Mouse (Mus musculus) limb, embryonic 10.5 days (tissue): ENCODE data around the gene Slc30a1. TPM values are rescaled to one million over a fixed set of nuclear protein-coding genes. Genes with fewer than 3 reads are reported as not detected.

Experiments
- DNase-seq: peaks from one replicate; pipeline ENCODE4 v3.0.0-alpha.2; 2017; ENCODE audit warnings: low spot score
- H3K27ac ChIP-seq: fragments of 300-500 bp; sonication (generic); 2 replicates; pipeline ENCODE4 v1.5.1; 2016; ENCODE audit warnings: mild to moderate bottlenecking
- H3K27me3 ChIP-seq: fragments of 300-500 bp; sonication (generic); 2 replicates; pipeline ENCODE4 v1.6.1; 2016; ENCODE audit warnings: low read depth, mild to moderate bottlenecking; ENCODE audit not compliant: poor library complexity, severe bottlenecking
- H3K36me3 ChIP-seq: fragments of 300-500 bp; sonication (generic); 2 replicates; pipeline ENCODE4 v1.6.1; 2016; ENCODE audit warnings: mild to moderate bottlenecking, moderate library complexity
- H3K4me1 ChIP-seq: fragments of 300-500 bp; sonication (generic); 2 replicates; pipeline ENCODE4 v1.6.1; 2016
- H3K4me3 ChIP-seq: fragments of 300-500 bp; sonication (generic); 2 replicates; pipeline ENCODE4 v1.5.1; 2016; ENCODE audit warnings: mild to moderate bottlenecking, moderate library complexity
- H3K9me3 ChIP-seq: fragments of 300-500 bp; sonication (generic); replicated peaks from 2 replicates; pipeline ENCODE4 v1.6.1; 2016; ENCODE audit warnings: mild to moderate bottlenecking
- WGBS: fragments of 180-500 bp; shearing (Covaris S2); methylation state at CpG from one replicate; pipeline ENCODE4 v1.1.7; 2016; 5-methylcytosine and 5-hydroxymethylcytosine counted together
- polyA plus RNA-seq: library from polyadenylated mRNA; unstranded; fragments of >200 nt; fragmentation: Nextera tagmentation; extraction: Ambion mirVana; gene quantifications from 2 replicates; pipeline ENCODE4 v1.2.1, GENCODE M21; 2016

Gene Slc30a1
- polyA plus RNA-seq, 1 experiment from 2014 or later = 1.5 TPM

GRCm38 (mm10) chr1:191952733-191953335, 46.3 kb downstream of the Slc30a1 start:
- no peak for DNase-seq
- no peaks in the 10 kb centered on the region for H3K9me3 ChIP-seq
- WGBS = 93% methylated on average over 11 of the region's 11 CpGs
- H3K36me3 ChIP-seq = no peaks in the 10 kb centered on the region
- H3K27me3 ChIP-seq = no peaks in the 10 kb centered on the region
- no peak overlapping the region for H3K27ac ChIP-seq
- peaks cover 10% of the 10 kb centered on the region; the same call in 1 of the 2 replicates for H3K4me1 ChIP-seq
- H3K4me3 ChIP-seq = no peak overlapping the region

DNA sequence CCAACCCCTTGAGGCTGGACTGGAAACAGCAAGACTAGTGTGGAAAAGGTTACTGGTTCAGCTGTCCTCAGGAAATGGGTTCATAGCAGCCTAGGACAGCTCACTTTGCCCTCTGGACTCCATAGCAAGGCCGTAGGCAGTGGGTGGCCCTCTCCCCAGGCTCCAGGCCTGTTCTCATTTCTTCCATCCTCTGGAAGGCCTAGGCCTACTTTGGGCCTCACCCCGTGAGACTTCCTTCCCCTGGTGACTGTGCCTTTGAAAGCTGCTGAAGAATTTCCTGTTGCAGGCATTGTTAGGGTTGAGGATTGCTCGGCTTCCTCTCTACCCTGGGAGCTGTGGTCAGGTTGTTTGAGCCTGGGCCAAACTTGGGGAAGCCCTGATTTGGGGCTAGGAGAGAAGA, 48.5 kb downstream of the Slc30a1 start:
- Histone ChIP-seq H3K9me3 (no peaks in the 10 kb centered on the region), H3K4me3 (no peak overlapping the region), H3K27me3 (no peaks in the 10 kb centered on the region), H3K4me1 (peaks cover 10% of the 10 kb centered on the region; the same call in 1 of the 2 replicates), H3K36me3 (no peaks in the 10 kb centered on the region), H3K27ac (peak overlapping the region; percentile 20; the same call in 1 of the 2 replicates)
- DNase-seq = no peak
- WGBS = 73% methylated on average over 3 of the region's 3 CpGs

- no peak for DNase-seq
- H3K9me3 ChIP-seq = no peaks in the 10 kb centered on the region
- peaks cover 10% of the 10 kb centered on the region; the same call in 1 of the 2 replicates for H3K4me1 ChIP-seq
- H3K27me3 ChIP-seq = no peaks in the 10 kb centered on the region
- 73% methylated on average over 3 of the region's 3 CpGs for WGBS
- peak overlapping the region; percentile 61 for H3K27ac ChIP-seq
- H3K36me3 ChIP-seq = no peaks in the 10 kb centered on the region
- H3K4me3 ChIP-seq = no peak overlapping the region
These were observed 49.7 kb downstream of the Slc30a1 start for GRCm38 (mm10) chr1:191956261-191956660.

DNA sequence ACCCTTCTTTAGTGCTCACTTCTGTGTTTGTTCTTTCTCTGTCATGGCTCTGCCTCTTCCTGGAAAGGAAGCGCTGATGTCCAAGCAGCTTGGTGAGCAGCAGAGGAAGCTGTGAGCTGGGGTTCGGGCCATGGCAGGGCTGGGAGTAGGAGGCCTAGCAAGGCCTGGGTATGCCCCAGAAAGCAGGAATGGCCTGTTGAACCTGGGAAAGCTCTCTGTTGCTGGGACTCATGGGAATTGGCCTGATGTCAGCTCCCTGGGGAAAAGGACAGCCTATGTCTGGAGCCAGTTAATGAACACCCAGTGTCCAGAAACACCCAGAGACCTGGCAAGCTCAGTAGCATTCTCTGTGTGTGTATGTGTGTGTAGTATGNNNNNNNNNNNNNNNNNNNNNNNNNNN, 50.3 kb downstream of the Slc30a1 start:
- no peaks in the 10 kb centered on the region for H3K36me3 ChIP-seq
- H3K4me3 ChIP-seq = no peak overlapping the region
- peak overlapping the region; percentile 61; the same call in 1 of the 2 replicates for H3K27ac ChIP-seq
- H3K27me3 ChIP-seq = no peaks in the 10 kb centered on the region
- H3K9me3 ChIP-seq = no peaks in the 10 kb centered on the region
- 93% methylated on average over 2 of the region's 2 CpGs for WGBS
- DNase-seq = no peak
- H3K4me1 ChIP-seq = peaks cover 10% of the 10 kb centered on the region; the same call in 1 of the 2 replicates

- Histone ChIP-seq H3K27ac (no peak overlapping the region), H3K36me3 (no peaks in the 10 kb centered on the region), H3K9me3 (no peaks in the 10 kb centered on the region), H3K4me1 (peaks cover 10% of the 10 kb centered on the region; the same call in 1 of the 2 replicates), H3K27me3 (no peaks in the 10 kb centered on the region), H3K4me3 (no peak overlapping the region)
- WGBS = 95% methylated on average over 2 of the region's 3 CpGs
- no peak for DNase-seq
These were observed 50.8 kb downstream of the Slc30a1 start for GRCm38 (mm10) chr1:191957321-191957720.

- H3K27ac ChIP-seq = no peak overlapping the region
- H3K27me3 ChIP-seq = no peaks in the 10 kb centered on the region
- no peak for DNase-seq
- H3K4me1 ChIP-seq = peaks cover 19% of the 10 kb centered on the region
- 71% methylated on average over 2 of the region's 2 CpGs for WGBS
- H3K4me3 ChIP-seq = no peak overlapping the region
- no peaks in the 10 kb centered on the region for H3K9me3 ChIP-seq
- H3K36me3 ChIP-seq = no peaks in the 10 kb centered on the region
These were observed 54.4 kb downstream of the Slc30a1 start for GRCm38 (mm10) chr1:191960946-191961345.

Other genes with a start within 250 kb of the Slc30a1 start
- gene Lpgat1, start 188.9 kb upstream of the Slc30a1 start, polyA plus RNA-seq = 28.2 and 29.4 TPM in 2 replicates
- gene Nek2, start 85.3 kb upstream of the Slc30a1 start, polyA plus RNA-seq = 64.7 and 68.0 TPM in 2 replicates
- 0.06 TPM in 1 of 2 replicates, not detected in the other for gene Rd3, start 70.6 kb downstream of the Slc30a1 start, polyA plus RNA-seq
- 4.3 and 6.6 TPM in 2 replicates for gene Traf5, start 185.8 kb downstream of the Slc30a1 start, polyA plus RNA-seq
- gene Rcor3, start 231.3 kb downstream of the Slc30a1 start, polyA plus RNA-seq = 14.3 and 18.8 TPM in 2 replicates